Mouse (Mus musculus): Measurements from ENCODE around the gene Wwp2.

- TF ChIP-seq CTCF (IDR thresholded peaks at IDR 0.05; ENCODE audit: borderline replicate concordance, insufficient read depth, low read length) (no peak), POLR2A (IDR thresholded peaks at IDR 0.05; ENCODE audit: low read depth, low read length) (no peak)
Observed at GRCm38 (mm10) chr8:107495425-107495824, 59.3 kb downstream of the Wwp2 start.
